Mouse (Mus musculus) frontal cortex, postnatal 14 days (tissue): ENCODE results near the gene Man2a1.

ENCODE experiments used
- DNase-seq, 2 experiments: peaks; one replicate each; pipeline ENCODE4 v3.0.0; 2022; ENCODE audit warnings: low spot score in 2 of 2

Man2a1 gene

DNA sequence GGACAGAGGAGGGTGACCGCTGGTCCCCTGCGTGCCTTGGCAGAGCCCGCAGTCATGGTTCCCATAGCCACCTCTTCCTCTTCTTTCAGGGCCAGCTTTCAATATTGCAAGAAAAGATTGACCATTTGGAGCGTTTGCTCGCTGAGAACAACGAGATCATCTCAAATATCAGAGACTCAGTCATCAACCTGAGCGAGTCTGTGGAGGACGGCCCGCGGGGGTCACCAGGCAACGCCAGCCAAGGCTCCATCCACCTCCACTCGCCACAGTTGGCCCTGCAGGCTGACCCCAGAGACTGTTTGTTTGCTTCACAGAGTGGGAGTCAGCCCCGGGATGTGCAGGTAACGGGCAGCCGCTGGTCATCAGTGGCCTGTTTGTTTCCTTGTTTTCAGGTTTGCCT, 23.9 kb downstream of the Man2a1 start:
- DNase-seq, result no peak

DNA sequence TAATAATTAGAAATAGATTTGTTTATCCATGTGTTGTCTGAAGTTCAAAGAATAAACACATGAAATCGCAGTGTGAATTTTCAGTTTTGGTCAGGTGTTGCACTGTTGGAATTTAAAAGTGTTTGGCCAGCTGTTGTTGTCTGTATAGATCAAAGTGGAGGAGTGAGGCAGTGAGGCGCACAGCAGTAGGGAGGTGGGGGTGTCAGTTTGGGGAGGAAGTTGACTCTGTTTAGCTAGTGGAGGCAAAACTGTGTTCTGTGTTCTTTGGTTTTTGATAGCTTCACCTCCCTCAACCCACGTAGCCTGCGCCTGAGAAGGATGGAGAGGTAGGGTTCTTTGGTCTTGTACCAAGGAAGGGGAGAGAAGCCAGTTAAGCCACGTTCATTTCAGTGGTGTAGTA, 28.3 kb downstream of the Man2a1 start:
- DNase-seq, result no peak

DNA sequence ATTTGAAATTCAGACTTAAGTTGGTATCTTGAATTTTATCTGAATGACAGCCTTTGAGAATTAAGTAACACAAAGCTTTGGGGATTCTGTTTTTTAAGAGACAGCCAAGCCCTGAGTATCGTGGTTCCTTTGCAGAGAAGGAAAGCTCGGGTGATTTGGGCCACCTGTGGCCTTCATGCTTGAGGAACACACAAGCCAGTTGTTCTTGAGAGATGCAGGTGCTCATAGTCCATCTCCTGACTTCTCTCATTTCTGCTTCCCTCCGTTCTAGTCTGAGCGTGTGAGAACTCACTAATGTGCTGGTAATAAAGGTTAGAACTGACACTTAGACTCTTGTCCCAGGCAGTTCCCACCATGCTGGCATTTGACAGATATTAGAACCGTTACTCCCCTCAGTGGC, 28.9 kb downstream of the Man2a1 start:
- no peak for DNase-seq

DNA sequence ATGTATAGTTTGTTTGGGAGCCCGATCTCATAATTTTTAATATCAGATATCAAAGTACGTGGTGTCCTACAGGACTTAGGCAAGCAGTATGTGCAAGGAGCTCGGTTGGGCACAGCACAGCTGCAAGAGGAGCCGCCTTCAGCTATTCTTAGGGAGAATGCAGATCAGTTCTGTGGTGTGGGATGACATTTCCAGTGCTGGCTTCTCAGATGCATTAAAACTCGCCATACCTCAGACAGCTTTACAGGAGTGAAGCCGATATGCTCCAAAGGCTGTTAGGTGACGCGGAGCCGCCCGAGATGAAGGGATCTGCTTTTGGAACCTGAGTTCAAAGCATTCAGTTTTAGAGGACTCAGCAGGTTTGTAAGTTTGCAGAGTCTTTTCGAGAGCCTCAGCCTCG, 30.0 kb downstream of the Man2a1 start:
- DNase-seq, result no peak

DNA sequence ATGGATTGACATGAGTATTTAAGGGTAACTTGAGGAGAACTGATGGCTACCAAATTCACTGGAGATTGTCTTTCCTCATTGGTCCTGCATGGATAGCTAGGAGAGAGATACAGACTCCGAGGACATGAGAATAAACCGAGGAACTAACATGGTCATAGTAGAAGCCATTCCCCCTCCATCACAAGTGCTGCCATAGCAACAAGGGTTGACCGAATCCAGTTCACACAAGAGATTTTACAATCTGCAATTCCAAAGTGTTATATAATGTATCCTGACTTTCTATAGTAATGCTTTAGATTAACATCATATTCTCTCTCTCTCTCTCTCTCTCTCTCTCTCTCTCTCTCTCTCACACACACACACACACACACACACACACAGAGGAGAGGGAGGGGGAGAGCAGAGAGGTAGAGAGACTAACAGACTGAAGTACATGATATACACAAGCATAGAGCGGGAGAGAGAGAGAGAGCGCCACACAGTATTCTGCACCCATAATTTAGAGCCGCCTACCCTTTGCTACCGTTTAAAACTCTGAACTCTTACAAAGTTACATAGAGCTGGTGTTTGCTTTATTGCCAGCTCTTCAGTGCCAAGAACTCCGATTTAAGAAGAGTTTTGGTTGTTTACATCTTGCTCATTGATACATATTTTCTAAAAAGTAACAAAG, 37.5 kb downstream of the Man2a1 start:
- no peak for DNase-seq

DNA sequence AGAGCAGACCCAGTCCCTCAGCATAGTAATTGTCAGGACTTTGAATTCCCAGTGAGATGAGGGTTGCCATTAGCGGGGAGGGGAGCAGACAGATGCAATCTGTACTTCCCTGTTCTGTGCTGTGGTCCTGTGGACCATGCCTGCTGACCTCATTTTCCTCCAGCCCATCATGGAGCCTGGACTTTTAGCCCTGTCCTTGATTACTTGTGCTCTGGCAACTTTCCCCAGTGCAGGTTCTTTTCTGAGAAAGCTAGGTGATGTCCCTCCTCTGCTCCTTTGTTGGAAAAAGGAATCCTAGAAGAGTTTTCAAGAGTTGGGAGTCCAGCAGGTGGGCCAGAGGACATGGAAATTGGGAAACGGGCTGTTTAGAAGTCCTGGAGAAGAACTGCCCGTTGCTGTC, 40.8 kb downstream of the Man2a1 start:
- no peak for DNase-seq

DNA sequence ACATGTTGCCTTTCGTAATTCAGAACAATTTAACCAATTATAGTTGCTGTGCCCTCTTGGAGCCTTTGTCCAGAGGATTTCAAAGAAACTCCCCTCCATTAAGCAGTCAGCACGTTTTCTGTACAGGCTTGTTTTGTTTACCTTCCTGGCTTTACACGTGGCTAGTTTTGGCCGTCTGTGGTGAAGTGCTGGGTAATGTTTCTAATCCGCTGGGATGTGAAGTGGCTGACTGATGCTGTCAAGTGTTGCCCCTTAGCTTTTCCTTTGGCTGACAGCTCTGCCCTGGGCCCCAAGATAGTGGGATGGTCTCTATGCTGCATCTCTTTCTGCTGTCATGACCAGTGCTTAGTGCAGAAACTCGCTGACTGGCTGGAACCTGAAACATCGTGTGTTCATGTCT, 43.1 kb downstream of the Man2a1 start:
- no peak for DNase-seq

DNA sequence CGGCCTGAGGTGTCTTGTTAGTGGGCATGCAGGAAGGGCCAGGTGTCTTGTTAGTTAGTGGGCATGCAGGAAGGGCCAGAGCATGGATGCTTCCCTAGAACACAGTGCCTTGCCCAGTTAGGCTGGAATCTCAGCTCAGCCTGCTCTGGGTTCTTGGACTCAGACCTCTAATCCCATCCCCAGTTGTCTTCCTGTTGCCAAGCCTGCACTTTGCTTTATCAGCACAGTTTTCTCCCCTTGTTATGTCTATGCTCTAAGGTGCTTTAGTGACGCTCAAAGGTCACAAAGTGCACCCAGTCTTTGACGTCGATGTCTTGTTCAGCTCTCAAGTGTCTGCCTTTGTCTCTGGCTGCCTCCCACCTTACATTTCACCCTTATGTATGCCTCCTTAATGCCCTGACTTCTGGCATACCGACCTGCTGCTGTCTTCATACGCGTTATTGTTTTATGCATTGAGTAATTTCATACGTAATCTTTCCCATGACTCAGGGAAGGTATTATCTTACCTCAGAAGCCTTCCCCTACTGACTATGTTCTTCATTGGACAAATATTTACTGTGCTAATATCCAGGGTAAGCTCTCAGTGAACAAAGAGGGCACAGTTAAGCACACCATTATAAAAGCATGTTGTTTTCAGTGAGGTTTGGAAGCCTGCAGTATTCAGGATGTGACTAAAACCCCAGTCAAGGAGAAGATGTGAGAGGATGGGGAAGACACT, 44.5 kb downstream of the Man2a1 start:
- DNase-seq, result no peak

DNA sequence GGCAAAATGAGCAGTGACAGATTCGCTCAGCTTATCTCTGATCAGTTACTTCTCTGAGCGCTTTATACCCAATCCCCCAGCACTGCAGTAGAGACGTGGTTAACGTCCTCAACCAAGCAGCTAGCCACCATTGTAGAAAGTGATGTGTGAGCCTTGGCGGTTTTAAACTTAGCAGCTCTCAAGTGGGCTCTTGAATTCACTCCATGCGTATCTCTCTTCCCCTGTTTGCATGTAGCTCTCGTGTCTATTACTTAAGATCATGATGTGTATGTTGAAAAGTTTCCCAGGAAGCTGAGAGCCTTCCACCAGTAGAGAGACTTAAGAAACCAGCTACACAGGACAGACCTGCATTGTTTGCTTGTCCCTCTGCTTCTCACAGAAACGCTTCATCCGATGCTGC, 46.9 kb downstream of the Man2a1 start:
- DNase-seq, result no peak

DNA sequence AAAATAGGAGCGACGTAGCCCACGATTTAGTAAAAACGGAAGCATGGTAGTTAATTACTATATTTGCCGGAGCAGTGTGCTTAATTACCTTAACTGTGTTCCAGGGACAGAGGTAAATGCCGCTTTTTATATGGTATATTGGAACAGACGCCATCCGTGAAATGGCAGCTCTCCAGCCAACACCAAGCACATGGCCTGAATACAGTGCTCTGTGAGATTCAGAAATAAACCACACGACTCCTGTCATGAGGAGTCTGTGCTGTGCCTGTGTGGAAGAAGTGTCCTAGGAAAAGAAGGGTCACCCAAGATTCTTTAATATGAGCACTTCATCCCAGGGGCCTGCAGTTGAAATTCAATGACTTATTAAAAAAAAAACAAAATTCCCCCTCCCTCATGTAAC, 50.2 kb downstream of the Man2a1 start:
- DNase-seq, result no peak

DNA sequence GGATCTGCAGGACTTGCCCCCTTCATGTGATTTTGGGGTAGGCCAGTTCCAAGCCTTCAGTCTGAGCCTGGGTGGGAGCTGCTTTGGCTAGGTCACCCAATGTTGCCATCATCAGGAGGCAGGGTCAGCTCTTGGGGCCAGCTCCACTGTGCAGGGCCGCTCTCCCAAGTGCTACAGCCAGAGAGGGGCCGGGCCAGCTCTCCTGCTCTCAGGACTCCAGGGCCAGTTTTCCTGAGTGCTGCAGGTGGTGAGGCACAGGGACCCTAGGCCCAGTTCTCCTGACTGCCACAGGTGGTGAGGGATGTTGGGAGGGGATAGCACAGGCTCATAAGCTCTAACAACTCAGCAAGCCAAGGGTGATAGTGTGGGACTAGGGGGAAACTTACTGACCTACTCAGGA, 53.1 kb downstream of the Man2a1 start:
- no peak for DNase-seq

DNA sequence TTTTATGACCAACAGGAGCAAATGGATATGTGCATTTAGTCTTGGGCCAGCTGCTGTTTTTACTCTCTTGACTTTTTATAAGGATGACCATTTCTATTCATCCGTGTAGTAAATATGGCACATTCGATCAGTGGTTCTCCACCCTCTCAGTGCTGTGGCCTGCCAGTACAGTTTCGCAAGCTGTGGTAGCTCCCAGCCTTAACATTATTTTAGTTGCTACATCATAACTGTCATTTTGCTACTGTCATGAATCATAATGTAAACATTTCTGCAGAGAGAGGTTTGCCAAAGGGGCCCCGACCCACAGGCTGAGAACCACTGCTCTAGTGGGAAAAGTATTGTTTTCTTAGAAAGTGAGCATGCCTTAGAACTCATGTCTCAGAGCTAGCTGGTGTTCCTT, 59.1 kb downstream of the Man2a1 start:
- DNase-seq, result no peak

DNA sequence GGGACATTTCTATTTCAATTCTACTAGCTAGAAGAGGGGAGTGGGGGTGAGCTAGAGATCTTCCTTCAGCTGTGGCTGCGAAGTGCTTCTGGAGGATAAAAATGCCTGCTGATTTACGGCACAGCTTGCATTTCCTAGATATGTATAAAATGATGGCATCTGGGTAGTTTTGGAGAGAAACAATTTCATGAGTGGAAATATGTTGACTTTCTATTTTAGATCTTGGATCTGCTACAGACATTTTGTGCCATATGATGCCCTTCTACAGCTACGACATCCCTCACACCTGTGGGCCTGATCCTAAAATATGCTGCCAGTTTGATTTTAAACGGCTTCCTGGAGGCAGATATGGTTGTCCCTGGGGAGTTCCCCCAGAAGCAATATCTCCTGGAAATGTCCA, 66.0 kb downstream of the Man2a1 start:
- DNase-seq, result no peak

DNA sequence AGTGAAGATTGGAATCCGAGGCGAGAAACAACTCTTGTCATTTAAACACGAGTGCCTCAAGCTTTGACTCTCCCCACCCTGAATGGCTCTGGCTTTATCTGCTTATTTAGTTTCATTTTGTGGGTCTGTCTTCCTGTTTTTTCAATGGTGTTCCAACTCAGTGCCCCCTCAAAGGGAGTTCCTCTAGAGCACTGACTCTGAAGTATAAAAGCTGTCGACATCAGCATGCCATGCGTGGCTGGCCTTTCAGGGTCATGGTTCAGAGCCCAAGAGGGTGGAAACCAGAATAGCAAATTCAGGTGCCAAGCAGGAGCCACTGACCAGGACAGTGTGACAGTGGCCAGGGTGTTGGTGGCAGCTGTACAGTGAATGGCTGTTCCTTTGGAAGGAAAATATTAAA, 68.0 kb downstream of the Man2a1 start:
- DNase-seq, result no peak

DNA sequence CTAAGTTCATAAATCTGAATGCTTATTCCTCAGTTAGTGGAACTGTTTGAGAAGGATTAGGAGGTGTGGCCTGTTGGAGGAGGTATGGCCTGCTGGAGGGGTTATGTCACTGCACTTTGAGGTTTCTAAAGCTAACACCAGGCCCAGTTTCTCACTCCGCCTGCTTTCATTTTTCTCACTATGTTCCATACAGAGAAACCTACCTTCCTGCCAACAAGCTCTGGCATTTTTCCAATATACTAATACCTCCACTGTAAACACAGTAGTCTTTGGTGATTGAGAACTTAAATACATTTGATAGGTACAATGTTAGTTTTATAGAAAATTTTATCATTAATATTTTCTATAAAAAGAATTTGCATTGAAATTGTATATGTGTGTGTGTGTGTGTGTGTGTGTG, 73.9 kb downstream of the Man2a1 start:
- DNase-seq, result no peak

DNA sequence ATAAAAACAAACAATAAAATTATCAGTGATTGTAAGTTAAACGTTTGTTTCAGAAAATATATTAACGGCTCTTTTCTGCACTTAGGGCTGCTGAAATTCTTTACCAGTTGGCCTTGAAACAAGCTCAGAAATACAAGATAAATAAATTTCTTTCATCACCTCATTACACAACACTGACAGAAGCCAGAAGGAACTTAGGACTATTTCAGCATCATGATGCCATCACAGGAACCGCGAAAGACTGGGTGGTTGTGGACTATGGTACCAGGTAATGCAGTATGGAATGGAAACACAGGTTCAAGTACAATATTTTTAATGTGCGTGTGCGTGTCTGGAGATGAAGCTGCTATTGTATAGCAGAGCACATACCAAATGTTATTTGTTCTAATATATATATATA, 74.4 kb downstream of the Man2a1 start:
- DNase-seq, result no peak

DNA sequence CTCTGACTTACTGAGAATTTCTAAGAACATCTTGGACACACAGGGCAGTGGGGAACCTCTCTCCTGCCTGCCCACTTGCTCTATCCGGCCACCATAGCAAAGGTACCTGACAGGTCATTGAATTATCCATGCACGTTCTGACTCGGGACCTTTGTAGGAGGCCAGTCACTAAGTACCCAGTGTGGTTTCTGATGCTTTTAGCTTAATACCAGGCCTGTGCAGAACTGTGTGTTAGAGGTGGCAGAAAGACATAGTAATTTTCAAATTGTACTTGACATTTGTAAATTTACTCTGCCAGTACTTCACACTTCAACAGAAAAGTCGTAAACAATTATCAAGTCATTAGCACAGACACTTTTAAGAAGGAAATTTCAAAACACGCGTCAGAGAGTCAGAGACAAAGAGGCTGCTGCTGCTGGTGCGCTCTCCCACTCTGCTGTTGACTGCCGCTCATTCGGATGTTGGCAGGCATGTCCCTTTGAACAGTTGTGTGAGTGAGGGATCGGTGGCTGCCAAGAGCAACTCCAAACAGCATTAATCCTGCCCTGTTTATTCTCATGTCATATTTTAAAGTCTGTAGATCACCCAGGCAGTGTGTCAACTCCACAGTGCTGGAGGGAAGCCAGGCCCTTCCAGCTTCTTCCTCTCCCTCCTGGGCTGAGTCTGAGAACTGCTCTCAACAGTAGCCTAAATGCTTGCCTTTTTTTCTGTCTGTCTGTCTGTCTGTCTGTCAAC, 76.4 kb downstream of the Man2a1 start:
- peak; percentile 10 to 11 for DNase-seq

DNA sequence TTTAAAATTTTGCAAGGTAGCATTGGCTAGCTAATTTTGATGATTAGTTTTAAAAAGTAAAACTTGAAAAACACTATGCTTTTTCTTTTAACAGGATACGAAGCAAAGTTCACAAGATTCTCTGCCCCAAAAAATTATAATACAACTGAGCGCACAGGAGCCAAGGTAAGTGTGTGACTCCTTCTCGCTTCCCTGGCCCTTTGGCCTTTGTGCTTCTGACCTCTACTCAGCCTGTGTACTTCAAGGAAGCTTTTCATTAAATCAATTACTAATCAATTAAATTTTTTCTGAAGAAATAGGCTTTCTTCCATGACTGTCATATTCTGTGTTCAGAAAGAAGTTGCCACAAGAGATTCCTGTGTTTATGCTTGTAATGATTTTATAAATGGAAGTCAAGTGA, 80.9 kb downstream of the Man2a1 start:
- no peak for DNase-seq

DNA sequence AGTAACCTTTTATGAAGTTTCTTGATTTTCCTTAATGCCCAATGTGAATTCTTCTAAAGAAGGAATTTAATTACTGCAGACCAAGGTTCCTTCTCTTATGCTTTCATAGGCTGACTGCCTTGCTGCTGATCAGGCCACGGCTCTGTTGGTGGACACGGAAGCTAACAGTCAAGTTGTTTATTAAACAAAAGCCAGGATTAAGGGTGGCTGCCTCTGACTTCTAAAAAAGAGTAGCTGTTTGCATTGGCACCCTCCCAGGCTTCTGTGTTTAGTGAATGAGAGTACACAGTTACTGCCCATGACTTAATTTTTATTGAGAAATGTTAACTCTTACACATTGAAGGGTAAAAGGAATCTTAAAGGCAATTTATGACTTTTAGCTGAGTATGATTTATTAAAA, 81.4 kb downstream of the Man2a1 start:
- no peak for DNase-seq

DNA sequence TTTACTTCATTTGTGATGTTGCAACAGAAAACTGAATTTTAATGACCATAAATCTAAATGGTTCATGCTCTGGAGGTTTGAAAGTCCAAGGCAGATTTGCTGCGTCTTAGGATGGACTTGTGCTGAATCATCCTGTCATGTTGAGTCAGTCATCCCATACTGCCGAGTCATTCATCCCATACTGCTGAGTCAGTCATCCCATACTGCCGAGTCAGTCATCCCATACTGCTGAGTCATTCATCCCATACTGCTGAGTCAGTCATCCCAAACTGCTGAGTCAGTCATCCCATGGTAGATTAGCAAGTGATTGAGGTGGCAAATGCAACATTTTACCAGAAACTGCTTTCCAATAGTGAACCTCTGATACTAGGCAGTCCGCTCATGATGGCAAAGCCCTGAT, 83.6 kb downstream of the Man2a1 start:
- DNase-seq, result no peak

DNA sequence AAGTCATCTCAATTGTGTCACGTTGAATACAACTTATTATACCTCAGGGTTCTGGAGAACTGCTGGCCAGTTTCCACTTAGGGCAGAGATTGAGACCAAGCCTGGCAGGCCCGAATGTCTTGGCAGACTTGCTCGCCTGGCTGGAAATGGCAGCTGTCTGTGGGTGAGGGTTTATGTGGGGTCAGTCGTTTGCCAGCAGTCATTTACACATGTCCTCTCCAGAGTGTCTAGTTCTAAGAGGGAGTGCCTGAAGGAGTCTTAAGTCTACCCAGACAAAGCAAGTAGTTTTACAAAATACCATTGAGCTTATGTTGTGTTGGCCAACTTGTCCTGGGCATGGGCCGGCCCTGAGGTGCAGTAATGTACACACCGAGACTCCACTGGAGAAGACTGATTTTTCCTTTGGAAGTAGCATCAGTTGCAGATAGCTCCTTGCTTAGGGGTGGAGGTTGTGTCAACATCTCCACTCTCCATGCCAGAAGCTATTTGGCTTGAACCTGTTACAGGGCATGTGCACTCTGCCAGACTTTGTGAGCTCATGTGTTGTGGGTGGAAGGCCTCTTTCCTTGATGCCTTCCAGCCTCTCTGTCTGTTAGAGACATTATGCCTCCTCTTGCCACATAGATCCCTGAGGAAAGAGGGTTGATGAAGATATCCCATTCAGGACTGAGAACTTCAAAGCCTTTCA, 84.8 kb downstream of the Man2a1 start:
- no peak for DNase-seq

DNA sequence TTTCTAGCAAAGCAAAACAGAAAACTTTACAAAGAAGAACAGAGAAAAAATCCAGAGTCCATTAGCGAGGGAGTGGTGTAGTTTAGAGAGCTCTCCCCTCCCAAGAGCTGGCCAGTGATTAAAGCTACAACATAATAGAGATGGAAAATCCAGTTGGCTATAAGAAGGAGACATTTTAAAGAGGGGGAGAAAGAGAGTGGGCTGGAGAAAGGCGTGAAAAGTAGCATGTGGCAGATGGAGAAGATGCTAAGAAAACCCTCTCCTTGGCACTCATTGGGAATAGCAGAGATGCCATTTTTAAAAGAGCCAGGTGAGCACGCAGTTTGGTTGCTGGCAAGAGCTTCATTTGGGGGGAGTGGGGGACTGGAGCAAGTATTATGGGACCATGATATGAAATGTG, 89.1 kb downstream of the Man2a1 start:
- no peak for DNase-seq
